Mouse (Mus musculus) stomach, postnatal 0 days (tissue): ENCODE measurements at regions not wholly inside any gene's neighbourhood (a gene's known extent, or its start where the extent isn't known, plus 50 kb on each side); places are given as distances from the start of the nearest gene placed in this dataset.

Source experiments
- CTCF ChIP-seq: IDR thresholded peaks from 2 replicates; pipeline ENCODE4 v1.5.1; 2016; ENCODE audit warnings: antibody characterized with exemption, low read depth, mild to moderate bottlenecking, moderate library complexity
- EP300 ChIP-seq: optimal IDR thresholded peaks from 2 replicates; pipeline ENCODE3; 2016; ENCODE audit warnings: antibody characterized with exemption

- no peak for TF ChIP-seq CTCF
- no peak for TF ChIP-seq EP300
These were observed 297.2 kb upstream of the Cdh12 start for GRCm38 (mm10) chr15:20151910-20152309.
